Mouse (Mus musculus) layer of hippocampus, postnatal 10 days (tissue): Measurements from ENCODE around the gene Atrnl1. TPM values are rescaled to one million over a fixed set of nuclear protein-coding genes. Genes with fewer than 3 reads are reported as not detected.

ENCODE experiments used
- DNase-seq, 2 experiments: peaks; one replicate each; pipeline ENCODE4 v3.0.0; 2021; ENCODE audit warnings: low spot score in 2 of 2
- total RNA-seq, 2 experiments: library from RNA; stranded (reverse); gene quantifications; 2 replicates each; pipeline ENCODE4 v1.2.3; 2021

The Atrnl1 gene
- total RNA-seq, 2 experiments from 2014 or later: 69.7 to 72.4 TPM

GRCm38 (mm10) chr19:57609361-57610057, 1.3 kb upstream of the Atrnl1 start:
- DNase-seq: no peak

- DNase-seq: no peak
Observed at GRCm38 (mm10) chr19:57610058-57610475, 767 bp upstream of the Atrnl1 start.

GRCm38 (mm10) chr19:57611291-57612178, 701 bp downstream of the Atrnl1 start:
- DNase-seq: peak; percentile 47 to 66

- no peak for DNase-seq
Observed at GRCm38 (mm10) chr19:57612179-57612472, 1.3 kb downstream of the Atrnl1 start.

- no peak for DNase-seq
Observed at GRCm38 (mm10) chr19:57615972-57616621, 5.3 kb downstream of the Atrnl1 start.

GRCm38 (mm10) chr19:57619088-57619487, 8.3 kb downstream of the Atrnl1 start:
- no peak for DNase-seq

- DNase-seq: no peak
Observed at GRCm38 (mm10) chr19:57621814-57622213, 11.0 kb downstream of the Atrnl1 start.

GRCm38 (mm10) chr19:57625738-57626137, 14.9 kb downstream of the Atrnl1 start:
- DNase-seq: peak in 1 of 2 experiments; percentile 20

GRCm38 (mm10) chr19:57627251-57627650, 16.4 kb downstream of the Atrnl1 start:
- no peak for DNase-seq

- no peak for DNase-seq
Observed at GRCm38 (mm10) chr19:57642536-57642935, 31.7 kb downstream of the Atrnl1 start.

GRCm38 (mm10) chr19:57642980-57643379, 32.1 kb downstream of the Atrnl1 start:
- no peak for DNase-seq

- no peak for DNase-seq
Observed at GRCm38 (mm10) chr19:57648202-57648943, 37.5 kb downstream of the Atrnl1 start.

GRCm38 (mm10) chr19:57648944-57649271, 38.1 kb downstream of the Atrnl1 start:
- DNase-seq: no peak

- peak; percentile 75 to 80 for DNase-seq
Observed at GRCm38 (mm10) chr19:57655083-57655482, 44.2 kb downstream of the Atrnl1 start.

- no peak for DNase-seq
Observed at GRCm38 (mm10) chr19:57655491-57655890, 44.7 kb downstream of the Atrnl1 start.

- DNase-seq: no peak
Observed at GRCm38 (mm10) chr19:57657426-57658087, 46.7 kb downstream of the Atrnl1 start.

GRCm38 (mm10) chr19:57658111-57659091, 47.6 kb downstream of the Atrnl1 start:
- DNase-seq: no peak

- no peak for DNase-seq
Observed at GRCm38 (mm10) chr19:57667011-57667410, 56.2 kb downstream of the Atrnl1 start.

- DNase-seq: no peak
Observed at GRCm38 (mm10) chr19:57667946-57668345, 57.1 kb downstream of the Atrnl1 start.

GRCm38 (mm10) chr19:57679455-57679854, 68.6 kb downstream of the Atrnl1 start:
- no peak for DNase-seq
